Comparison of ENCODE assay signal across 19 mouse cellular contexts in genomic region chr6:126502691-126503301, GRCm38 (mm10). TPM values are rescaled to one million over a fixed set of nuclear protein-coding genes. Genes with fewer than 3 reads are reported as not detected.
DNase-seq lines count a peak whose midpoint lies in the region; ATAC-seq lines count a peak whose summit lies in the region.
"Had no signal": no experiment of that assay in that cellular context is flagged by ENCODE, and none has a peak within 500 bp of the region (broad histone marks: within the 10 kb centered on the region; RNA-seq: fewer than 3 reads in every experiment).

No protein-coding gene starts in this region.

- H3K27me3 ChIP-seq in heart, embryonic 14.5 days (ENCODE audit: control insufficient read depth, insufficient read depth, low read length) = 0 out of 2 replicates have a peak, but pooled peaks cover 9% of the 10 kb centered on the region
- H3K27me3 ChIP-seq in lung, embryonic 16.5 days (ENCODE audit: control insufficient read depth, insufficient read depth, low read depth, low read length) = 0 out of 2 replicates have a peak, but pooled peaks cover 2% of the 10 kb centered on the region
- H3K27me3 ChIP-seq: embryonic facial prominence, embryonic 13.5 days; hindbrain, embryonic 12.5 days; limb, embryonic 13.5 days had no signal

- 25% methylated on average over 9 of the region's 9 CpGs for WGBS in heart, embryonic 14.5 days
- WGBS in lung, embryonic 16.5 days = 33% methylated on average over 9 of the region's 9 CpGs

- no peak overlapping the region for H3K9ac ChIP-seq in heart, embryonic 14.5 days (ENCODE audit: low read length)
- H3K9ac ChIP-seq in lung, embryonic 16.5 days (ENCODE audit: low read length) = no peak overlapping the region
- H3K9ac ChIP-seq: embryonic facial prominence, embryonic 13.5 days; forebrain, postnatal 0 days; hindbrain, embryonic 12.5 days; limb, embryonic 13.5 days had no signal

- ATAC-seq in heart, embryonic 14.5 days (ENCODE audit: insufficient number of reproducible peaks, insufficient read depth, low FRiP score, low read depth) = 0 out of 2 replicates have a peak, but pooled peaks have one; percentile 62
- ATAC-seq in lung, embryonic 16.5 days (ENCODE audit: low read depth) = peak; percentile 26; the same call in 1 of the 2 replicates
- ATAC-seq: forebrain, postnatal 0 days had no signal

- H3K4me2 ChIP-seq in heart, embryonic 14.5 days (ENCODE audit: low read length) = no peak overlapping the region
- no peak overlapping the region for H3K4me2 ChIP-seq in lung, embryonic 16.5 days (ENCODE audit: low read depth, low read length)
- H3K4me2 ChIP-seq: embryonic facial prominence, embryonic 13.5 days; hindbrain, embryonic 12.5 days; limb, embryonic 13.5 days had no signal

- H3K9me3 ChIP-seq in heart, embryonic 14.5 days (ENCODE audit: control insufficient read depth, low read length) = 0 out of 2 replicates have a peak, but pooled peaks cover 4% of the 10 kb centered on the region
- H3K9me3 ChIP-seq in lung, embryonic 16.5 days (ENCODE audit: control insufficient read depth, low read length) = peaks cover 4% of the 10 kb centered on the region
- H3K9me3 ChIP-seq: limb, embryonic 13.5 days had no signal

- H3K4me1 ChIP-seq in brown adipose tissue, adult 24 weeks (ENCODE audit: control insufficient read depth, insufficient read depth, insufficient read length, low read length) = peaks cover 2% of the 10 kb centered on the region; the same call in 1 of the 2 replicates
- 0 out of 4 replicates have a peak, but pooled peaks cover 0 to 4% of the 10 kb centered on the region in 2 experiments for H3K4me1 ChIP-seq in heart, embryonic 14.5 days (ENCODE audit: control insufficient read depth in 2 of 2, insufficient read depth in 2 of 2, low read length in 2 of 2)
- H3K4me1 ChIP-seq in lung, embryonic 16.5 days (replicated peaks; ENCODE audit: control insufficient read depth, insufficient read depth, low read length) = no peaks in the 10 kb centered on the region
- H3K4me1 ChIP-seq: hindbrain, embryonic 12.5 days; limb, embryonic 13.5 days had no signal

- no peak overlapping the region for H3K4me3 ChIP-seq in brown adipose tissue, adult 24 weeks (ENCODE audit: insufficient read depth, low read depth, low read length)
- no peak overlapping the region for H3K4me3 ChIP-seq in heart, embryonic 14.5 days (ENCODE audit: control insufficient read depth in 1 of 2, insufficient read depth in 1 of 2, low read depth in 1 of 2, low read length in 2 of 2)
- H3K4me3 ChIP-seq in lung, embryonic 16.5 days (ENCODE audit: low read length) = no peak overlapping the region
- H3K4me3 ChIP-seq: embryonic facial prominence, embryonic 13.5 days; hindbrain, embryonic 12.5 days; layer of hippocampus, adult 2 months; limb, embryonic 13.5 days; myocyte had no signal

- 0 out of 2 replicates have a peak overlapping the region, but pooled peaks have one; percentile 35 for H3K27ac ChIP-seq in brown adipose tissue, adult 24 weeks (replicated peaks; ENCODE audit: low read depth, low read length)
- peak overlapping the region; percentile 25; a peak in 3 of 4 replicates for H3K27ac ChIP-seq in heart, embryonic 14.5 days (replicated peaks in 1 of 2; ENCODE audit: control insufficient read depth in 1 of 2, insufficient read depth in 1 of 2, low read depth in 2 of 2, low read length in 2 of 2)
- no peak overlapping the region for H3K27ac ChIP-seq in lung, embryonic 16.5 days (ENCODE audit: low read length)
- H3K27ac ChIP-seq: embryonic facial prominence, embryonic 13.5 days; hindbrain, embryonic 12.5 days; layer of hippocampus, adult 2 months; limb, embryonic 13.5 days had no signal

- intact Hi-C loops in left cerebral cortex, postnatal 14 days (cut with DNase I) = loop anchor here (1.0 kb wide), 1 partner anchor 51 kb away; no protein-coding TSS in a partner anchor

- H3K36me3 ChIP-seq in heart, embryonic 14.5 days (ENCODE audit: control insufficient read depth, insufficient read depth, low read length) = no peaks in the 10 kb centered on the region
- H3K36me3 ChIP-seq in lung, embryonic 16.5 days (ENCODE audit: control insufficient read depth, insufficient read depth, low read length) = no peaks in the 10 kb centered on the region
- H3K36me3 ChIP-seq: embryonic facial prominence, embryonic 13.5 days; hindbrain, embryonic 12.5 days; limb, embryonic 13.5 days had no signal

- DNase-seq in embryo, embryonic 11 days = peak; percentile 23
- no peak for DNase-seq in embryo, embryonic 9.5 days (ENCODE audit: extremely low spot score)
- DNase-seq in left cerebral cortex, postnatal 14 days (ENCODE audit: low spot score in 2 of 2) = no peak
- no peak for DNase-seq in neural tube, embryonic 10.5 days (ENCODE audit: extremely low spot score, low spot score)
- no peak for DNase-seq in spleen, adult 12 weeks (ENCODE audit: low spot score)
- DNase-seq: adrenal gland, postnatal 14 days; B cell, adult 2 months; cerebellum, adult 18-20 months; forebrain, postnatal 0 days had no signal

RNA-seq across cellular contexts. Expression of gene Kcna5, which starts 32.4 kb away (rescaled TPM):
- polyA plus RNA-seq in brown adipose tissue, adult 24 weeks (2012; ENCODE audit: insufficient read depth, insufficient read length, missing spikeins) = 1.3 and 6.0 TPM in 2 replicates
- 7.6 TPM in 2 replicates for polyA plus RNA-seq in heart, embryonic 14.5 days (2014; fragmentation: Nextera tagmentation; extraction: Ambion mirVana)
- polyA plus RNA-seq in lung, embryonic 16.5 days (2015; fragmentation: Nextera tagmentation; extraction: Ambion mirVana) = 2.8 and 3.7 TPM in 2 replicates
- total RNA-seq in left cerebral cortex, postnatal 14 days (2021) = 1 to 10 TPM; 3.2 to 3.8 TPM
- total RNA-seq: megakaryocyte progenitor cell, adult 5-6 weeks; MEL had no signal
- polyA plus RNA-seq: myocyte had no signal
